Mouse (Mus musculus): Measurements from ENCODE around the gene Rptn. TPM values are rescaled to one million over a fixed set of nuclear protein-coding genes. Genes with fewer than 3 reads are reported as not detected.
A peak's percentile ranks its signal among the peaks of the same experiment; 100 is the strongest.
"Not testable (repeated sequence)": the region's sequence is repeated elsewhere in the genome, so short reads cannot be mapped to it uniquely, and the experiment has no call there.

Gene Rptn
- total RNA-seq (2021): not detected
- long read RNA-seq, experiment 1: 0 reads
- long read RNA-seq, experiment 2: 0 reads

GRCm38 (mm10) chr3:93393366-93393765, at the start of gene Rptn:
Gene Rptn (plus strand): TSS chr3:93393699.
- no peak for DNase-seq (ENCODE audit: low spot score in 2 of 2)

DNA sequence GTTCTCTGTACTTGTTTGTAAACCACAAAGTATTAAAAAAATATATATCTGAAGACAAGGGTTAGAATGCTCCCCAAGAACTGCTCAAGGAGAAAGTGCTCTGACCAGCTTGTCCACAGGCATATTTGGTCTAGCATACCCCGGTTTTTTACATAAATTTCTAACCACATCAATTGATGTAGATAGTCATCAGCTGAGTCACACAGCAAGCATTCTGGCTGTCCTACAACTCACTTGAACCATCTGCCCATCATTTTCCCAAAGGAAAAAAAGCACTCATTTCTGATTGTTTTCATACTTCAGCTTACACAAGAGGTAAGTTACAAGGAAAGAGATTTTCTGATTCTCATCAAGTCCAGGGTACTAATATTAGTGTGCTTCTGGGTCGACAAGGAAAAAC, 46.6 kb upstream of the Rptn start:
- peak in 1 of 2 experiments; percentile 9 for DNase-seq (ENCODE audit: low spot score in 2 of 2)

GRCm38 (mm10) chr3:93360045-93360444, 33.5 kb upstream of the Rptn start:
- peak; percentile 50 to 67 for DNase-seq (ENCODE audit: low spot score in 2 of 2)

GRCm38 (mm10) chr3:93361933-93362574, 31.4 kb upstream of the Rptn start:
- peak in 1 of 2 experiments; percentile 60 for DNase-seq (ENCODE audit: low spot score in 2 of 2)

DNA sequence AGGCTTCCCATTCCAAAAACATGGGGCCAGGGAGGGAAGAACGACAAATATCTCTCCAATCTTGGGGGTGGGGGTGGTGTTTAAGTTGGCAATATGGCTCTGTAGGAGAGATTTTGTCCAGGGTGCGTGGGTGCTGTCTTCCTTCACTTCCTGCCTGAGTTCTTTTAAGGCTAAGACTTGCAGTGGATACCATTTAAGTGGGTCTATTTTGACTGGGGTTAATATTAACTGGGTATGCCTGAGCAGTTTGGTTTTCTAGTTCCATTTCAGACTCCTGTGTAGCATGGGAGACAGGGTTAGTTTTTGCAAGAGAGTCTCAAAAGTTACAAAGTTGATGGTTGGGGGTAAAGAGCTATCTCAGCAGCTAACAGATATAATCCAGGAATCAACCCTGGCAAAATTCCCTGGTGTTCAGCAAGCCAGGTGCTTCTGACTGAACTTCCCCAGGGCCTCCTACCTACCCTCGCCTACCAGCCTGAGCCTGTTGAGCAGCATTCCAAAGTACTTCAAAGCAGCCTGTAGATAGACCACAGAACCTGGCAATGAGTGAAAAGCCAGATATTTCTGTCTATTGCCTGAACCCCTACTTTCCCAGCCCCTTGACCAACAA, 26.4 kb upstream of the Rptn start:
- DNase-seq (ENCODE audit: low spot score in 2 of 2): no peak

- DNase-seq (ENCODE audit: low spot score in 2 of 2): no peak
These were observed 25.3 kb upstream of the Rptn start for GRCm38 (mm10) chr3:93368171-93368570.

- DNase-seq (ENCODE audit: low spot score in 2 of 2): no peak
These were observed 20.1 kb upstream of the Rptn start for GRCm38 (mm10) chr3:93373416-93373815.

- no peak for DNase-seq (ENCODE audit: low spot score in 2 of 2)
These were observed 18.3 kb upstream of the Rptn start for GRCm38 (mm10) chr3:93375196-93375595.

DNA sequence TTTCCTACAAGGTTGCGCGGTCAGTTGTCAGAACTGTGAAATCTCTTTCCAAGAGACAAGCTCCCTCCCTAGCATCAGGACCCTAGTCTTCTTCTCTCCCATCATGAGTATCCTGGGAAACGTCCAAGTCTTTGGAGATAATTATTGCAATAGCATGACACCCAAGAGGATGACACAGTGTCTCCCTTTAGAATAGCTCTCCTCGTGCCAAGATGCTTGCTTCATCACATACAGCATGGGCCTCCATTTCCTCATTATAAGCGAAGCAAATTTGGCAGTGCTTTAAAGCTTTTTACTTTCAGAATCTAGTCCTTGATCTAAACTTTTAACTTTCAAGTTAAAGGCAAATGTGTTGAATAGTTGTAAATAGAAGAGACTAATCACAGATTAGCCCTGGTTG, 17.9 kb upstream of the Rptn start:
- DNase-seq (ENCODE audit: low spot score in 2 of 2): no peak

- DNase-seq (ENCODE audit: low spot score in 2 of 2): no peak
These were observed 15.4 kb upstream of the Rptn start for GRCm38 (mm10) chr3:93378146-93378545.

GRCm38 (mm10) chr3:93403936-93404335, 10.4 kb downstream of the Rptn start:
- DNase-seq (ENCODE audit: low spot score in 2 of 2): no peak

GRCm38 (mm10) chr3:93406992-93407391, 13.5 kb downstream of the Rptn start:
- DNase-seq (ENCODE audit: low spot score in 2 of 2): peak; percentile 3 to 18

DNA sequence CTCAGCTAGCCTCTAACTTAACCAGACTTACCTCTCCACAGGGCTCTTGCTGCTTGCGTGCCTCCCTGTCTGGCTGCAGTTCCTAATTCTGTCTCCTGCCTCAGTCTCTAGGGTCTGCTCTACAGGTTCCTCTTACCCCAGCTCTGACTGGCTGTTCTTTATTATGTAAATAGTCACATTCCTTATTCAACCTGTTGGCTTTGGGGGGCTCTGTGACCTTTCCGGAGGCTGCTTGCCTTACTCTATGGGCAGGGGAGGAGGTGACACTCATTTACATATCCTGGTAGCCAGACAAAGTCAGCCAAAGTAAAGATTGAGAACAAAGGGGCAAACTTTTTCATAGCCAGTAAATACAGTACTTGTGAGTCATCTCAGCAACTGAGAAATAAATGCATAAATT, 18.4 kb downstream of the Rptn start:
- DNase-seq (ENCODE audit: low spot score in 2 of 2): no peak

- no peak for DNase-seq (ENCODE audit: low spot score in 2 of 2)
These were observed 38.2 kb downstream of the Rptn start for GRCm38 (mm10) chr3:93431673-93432072.

DNA sequence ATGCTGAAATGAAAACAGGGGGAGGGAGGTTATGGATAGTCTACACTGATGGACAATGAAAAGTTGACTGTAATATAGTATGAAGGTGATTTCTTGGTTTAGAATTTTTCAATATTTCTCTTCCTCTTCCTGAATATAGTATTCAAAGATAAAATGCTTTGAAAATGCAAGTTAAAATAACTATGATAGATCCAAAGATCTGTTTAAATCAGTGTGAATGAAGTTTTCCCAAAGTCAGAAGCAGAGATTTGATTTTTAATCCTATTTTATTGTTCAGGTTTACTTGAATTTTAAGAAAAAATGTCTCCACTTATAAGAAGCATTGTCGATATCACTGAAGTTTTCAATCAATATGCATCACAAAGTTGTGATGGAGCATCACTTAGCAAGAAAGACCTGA, 48.5 kb downstream of the Rptn start, which contains the start of gene Tchh:
TSS of gene Tchh (plus strand) at position 301 of the 400 bp plus-strand sequence.
- no peak for DNase-seq (ENCODE audit: low spot score in 2 of 2)

DNA sequence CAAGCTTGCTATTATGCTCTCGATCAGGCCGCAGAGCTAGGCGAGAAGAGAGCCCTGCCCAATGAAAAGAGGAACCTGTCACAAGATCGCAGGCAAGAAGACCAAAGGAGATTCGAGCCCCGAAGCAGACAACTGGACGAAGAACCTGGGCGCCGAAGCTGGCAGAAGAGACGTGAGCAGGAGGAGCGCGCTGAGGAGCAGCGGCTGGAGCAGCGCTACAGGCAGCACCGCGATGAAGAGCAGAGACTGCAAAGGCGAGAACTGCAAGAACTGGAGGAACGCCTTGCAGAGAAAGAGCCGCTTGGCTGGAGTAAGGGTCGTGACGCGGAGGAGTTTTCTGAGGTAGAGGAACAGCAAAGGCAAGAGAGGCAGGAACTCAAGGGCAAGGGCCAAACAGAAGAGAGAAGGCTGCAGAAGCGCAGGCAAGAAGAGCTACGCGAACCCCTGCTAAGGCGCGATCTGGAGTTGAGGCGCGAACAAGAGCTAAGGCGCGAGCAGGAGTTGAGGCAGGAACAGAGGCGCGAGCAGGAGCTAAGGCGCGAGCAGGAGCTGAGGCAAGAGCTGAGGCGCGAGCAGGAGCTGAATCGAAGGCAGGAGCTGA, 50.1 kb downstream of the Rptn start:
- DNase-seq (ENCODE audit: low spot score in 2 of 2): peak; percentile 2 to 16

GRCm38 (mm10) chr3:93444343-93445164, 51.1 kb downstream of the Rptn start:
- peak; percentile 46 to 56 for DNase-seq (ENCODE audit: low spot score in 2 of 2)

DNA sequence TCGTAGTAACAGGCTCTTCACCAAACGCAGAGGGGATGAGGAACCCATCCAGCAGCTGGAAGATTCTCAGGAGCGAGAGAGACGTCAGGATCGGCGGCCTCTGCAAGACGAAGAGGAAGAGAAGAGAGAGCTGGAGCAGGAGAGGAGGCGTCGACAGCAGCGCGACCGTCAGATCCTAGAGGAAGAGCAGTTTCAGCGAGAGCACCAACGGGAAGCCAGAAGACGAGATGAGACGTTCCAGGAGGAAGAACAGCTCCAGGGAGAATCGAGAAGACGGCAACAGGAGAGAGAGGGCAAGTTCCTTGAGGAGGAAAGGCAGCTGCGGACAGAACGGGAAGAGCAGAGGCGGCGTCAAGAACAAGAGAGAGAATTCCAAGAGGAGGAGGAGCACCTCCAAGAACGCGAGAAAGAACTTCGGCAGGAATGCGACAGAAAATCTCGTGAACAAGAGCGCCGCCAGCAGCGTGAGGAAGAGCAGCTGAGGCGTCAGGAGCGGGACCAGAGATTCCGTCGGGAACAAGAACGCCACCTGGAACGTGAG, 51.7 kb downstream of the Rptn start:
- DNase-seq (ENCODE audit: low spot score in 2 of 2): peak; percentile 7 to 12

DNA sequence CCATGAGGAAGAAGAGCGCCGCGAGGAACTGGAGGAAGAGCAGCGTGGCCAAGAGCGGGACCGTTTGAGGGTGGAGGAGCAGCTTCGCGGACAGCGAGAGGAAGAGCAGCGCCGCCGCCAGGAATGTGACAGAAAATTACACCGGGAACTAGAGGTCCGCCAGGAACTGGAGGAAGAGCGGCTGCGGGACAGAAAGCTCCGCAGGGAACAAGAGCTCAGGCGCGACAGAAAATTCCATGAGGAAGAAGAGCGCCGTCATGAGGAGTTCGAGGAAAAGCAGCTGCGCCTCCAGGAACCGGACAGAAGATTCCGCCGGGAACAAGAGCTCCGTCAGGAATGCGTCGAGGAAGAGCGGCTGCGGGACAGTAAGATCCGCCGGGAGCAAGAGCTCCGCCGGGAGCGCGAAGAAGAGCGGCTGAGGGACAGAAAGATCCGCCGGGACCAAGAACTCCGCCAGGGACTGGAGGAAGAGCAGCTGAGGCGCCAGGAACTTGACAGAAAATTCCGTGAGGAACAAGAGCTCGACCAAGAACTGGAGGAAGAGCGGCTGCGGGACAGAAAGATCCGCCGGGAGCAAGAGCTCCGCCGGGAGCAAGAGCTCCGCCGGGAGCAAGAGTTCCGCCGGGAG, 52.7 kb downstream of the Rptn start:
- DNase-seq (ENCODE audit: low spot score in 2 of 2): peak; percentile 11 to 12

DNA sequence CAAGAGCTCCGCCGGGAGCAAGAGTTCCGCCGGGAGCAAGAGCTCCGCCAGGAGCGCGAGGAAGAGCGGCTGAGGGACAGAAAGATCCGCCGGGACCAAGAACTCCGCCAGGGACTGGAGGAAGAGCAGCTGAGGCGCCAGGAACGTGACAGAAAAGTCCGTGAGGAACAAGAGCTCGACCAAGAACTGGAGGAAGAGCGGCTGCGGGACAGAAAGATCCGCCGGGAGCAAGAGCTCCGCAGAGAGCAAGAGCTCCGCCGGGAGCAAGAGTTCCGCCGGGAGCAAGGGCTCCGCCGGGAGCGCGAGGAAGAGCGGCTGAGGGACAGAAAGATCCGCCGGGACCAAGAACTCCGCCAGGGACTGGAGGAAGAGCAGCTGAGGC, 53.2 kb downstream of the Rptn start:
- not testable (repeated sequence) for DNase-seq (ENCODE audit: low spot score in 2 of 2)

All from layer of hippocampus, postnatal 14 days (tissue).